Mouse (Mus musculus) thymus, postnatal 25 days (tissue): ENCODE data around the gene Orai2.
A peak's percentile ranks its signal among the peaks of the same experiment; 100 is the strongest.
"Not testable (repeated sequence)": the region's sequence is repeated elsewhere in the genome, so short reads cannot be mapped to it uniquely, and the experiment has no call there.

Experiments used
- DNase-seq: peaks from one replicate; pipeline ENCODE4 v3.0.0; 2022

Orai2 gene

GRCm38 (mm10) chr5:136135571-136136291, 34.8 kb downstream of the Orai2 start, which contains the start of the genes Lrwd1 and Alkbh4:
Gene Lrwd1, minus strand, starts transcription at chr5:136136074.
Gene Alkbh4, plus strand, starts transcription at chr5:136136146.
- DNase-seq, result peak; percentile 97

GRCm38 (mm10) chr5:136122165-136122564, 48.3 kb downstream of the Orai2 start:
- DNase-seq, result no peak

DNA sequence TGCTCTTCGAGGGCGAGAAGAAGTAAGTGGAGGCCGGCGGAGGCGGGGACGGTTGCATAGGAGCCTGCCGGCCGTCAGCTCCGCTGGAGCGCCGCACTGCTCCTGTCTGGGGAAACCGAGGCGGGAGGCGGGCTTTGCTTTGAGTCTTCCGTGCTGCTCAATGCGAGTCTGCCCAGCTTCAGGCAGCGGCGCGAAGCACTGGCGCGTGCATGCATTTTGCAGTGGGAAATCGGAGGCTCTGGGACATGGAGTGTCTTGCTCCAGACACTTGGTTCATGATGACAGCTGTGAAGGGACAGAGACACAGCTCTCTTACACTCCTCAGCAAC, 53.8 kb downstream of the Orai2 start:
- no peak for DNase-seq

DNA sequence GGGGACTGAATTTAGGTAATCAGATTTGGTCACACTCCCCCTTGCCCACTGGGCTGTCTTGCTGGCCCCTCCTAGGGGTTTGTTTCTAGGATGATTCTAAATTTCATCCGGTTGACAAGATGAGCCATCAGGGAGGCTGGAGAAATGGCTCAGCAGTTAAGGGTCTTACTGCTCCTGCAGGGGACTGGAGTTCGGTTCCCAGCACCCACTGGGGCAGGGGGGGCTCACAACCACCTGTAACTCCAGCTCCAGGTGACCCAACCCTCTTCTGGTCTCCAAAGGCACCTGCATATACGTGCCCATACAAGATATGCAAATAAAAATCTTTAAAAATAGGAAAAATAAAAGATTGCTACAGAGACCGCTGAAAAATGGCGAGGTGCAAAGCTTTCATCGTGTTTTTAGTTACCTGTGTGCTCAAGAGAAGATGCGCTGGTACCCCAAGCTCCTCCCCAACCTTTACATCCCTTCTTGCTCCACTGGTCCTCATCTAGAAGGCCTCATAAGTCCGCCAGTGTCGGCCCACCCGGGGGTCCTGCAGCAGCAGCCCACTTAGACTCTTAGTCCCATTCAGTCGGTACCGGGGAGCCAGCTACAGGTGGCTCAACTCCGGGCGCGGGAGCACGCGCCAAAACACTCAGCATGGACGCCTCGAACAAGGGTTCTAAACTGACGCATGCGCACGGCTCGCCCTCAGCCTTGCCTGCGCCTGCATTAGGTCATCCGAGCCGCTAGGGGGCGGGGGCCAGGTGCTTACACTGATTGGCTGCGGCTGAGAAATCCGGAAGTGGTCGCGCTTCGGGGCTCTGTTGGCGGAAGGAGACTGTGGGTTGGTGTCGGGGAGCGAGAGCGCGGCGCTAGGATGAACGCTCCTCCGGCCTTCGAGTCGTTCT, 54.4 kb downstream of the Orai2 start, which contains the start of gene Polr2j:
Gene Polr2j, plus strand, starts transcription at position 741 of the 893 bp plus-strand sequence.
- DNase-seq, result peak; percentile 97

GRCm38 (mm10) chr5:136113546-136113945, 57.0 kb downstream of the Orai2 start:
- not testable (repeated sequence) for DNase-seq

DNA sequence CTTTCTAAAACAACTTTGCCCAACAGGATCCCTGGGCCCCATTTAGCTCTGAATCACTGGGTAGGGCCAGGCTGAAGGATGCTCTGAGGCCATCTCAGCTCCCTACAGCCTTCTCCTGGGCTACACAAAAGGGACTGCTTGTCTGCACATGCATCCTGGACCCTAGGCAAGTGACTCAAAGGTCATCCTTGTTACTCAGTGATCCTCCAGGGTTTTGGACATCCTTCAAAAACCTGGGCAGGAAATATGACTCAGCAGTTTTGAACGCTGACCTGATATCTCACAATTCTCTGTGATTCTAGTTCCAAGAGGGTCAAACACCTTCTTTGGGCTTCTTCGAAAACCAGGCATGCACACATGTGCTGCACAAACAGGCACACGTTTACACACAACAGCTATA, 61.5 kb downstream of the Orai2 start:
- no peak for DNase-seq

DNA sequence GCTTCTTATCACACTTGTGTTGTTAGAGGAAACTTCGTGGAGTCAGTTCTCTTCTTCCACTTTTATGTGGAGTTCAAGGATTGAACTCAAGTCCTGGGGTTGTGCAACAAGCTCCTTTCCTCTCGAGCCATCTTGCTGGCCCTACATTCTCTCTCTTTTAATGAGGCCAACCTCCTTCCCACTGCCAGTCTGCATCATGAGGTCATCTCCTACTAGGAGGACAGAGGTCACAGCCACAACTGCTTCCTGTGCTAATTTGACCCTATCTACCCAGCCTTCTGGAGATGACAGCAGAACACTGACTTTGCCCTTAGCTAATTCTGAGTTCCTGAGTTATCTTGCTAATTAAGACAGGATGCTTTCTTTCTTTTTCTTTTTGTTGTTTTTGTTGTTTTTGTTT, 62.0 kb downstream of the Orai2 start:
- no peak for DNase-seq

DNA sequence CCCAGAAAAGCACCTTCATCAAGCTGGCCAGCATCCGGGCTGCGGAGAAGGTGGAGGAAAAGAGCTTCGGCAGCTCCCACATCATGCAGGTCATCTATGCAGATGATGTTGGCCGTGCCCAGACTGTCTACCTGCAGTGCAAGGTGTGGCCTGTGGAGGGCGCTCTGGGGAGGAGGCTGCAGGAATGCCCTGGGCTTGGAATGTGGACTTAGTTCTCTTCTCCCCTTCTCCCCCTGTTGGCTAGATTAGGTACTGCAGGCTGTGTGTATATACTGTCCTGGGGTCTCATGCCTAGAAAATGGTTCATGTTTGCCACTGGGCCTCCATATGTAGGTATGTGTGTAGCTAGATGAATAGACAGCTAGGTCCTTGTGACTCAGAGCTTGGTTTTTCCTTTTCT, 66.0 kb downstream of the Orai2 start:
- peak; percentile 32 for DNase-seq

GRCm38 (mm10) chr5:136102099-136102820, 68.3 kb downstream of the Orai2 start:
- peak; percentile 78 for DNase-seq

GRCm38 (mm10) chr5:136098536-136098935, 72.0 kb downstream of the Orai2 start:
- DNase-seq, result no peak
